Comparison of ENCODE assay signal across 22 mouse cellular contexts in genomic region chr6:133868381-133868780, GRCm38 (mm10). TPM values are rescaled to one million over a fixed set of nuclear protein-coding genes. Genes with fewer than 3 reads are reported as not detected.
DNase-seq lines count a peak whose midpoint lies in the region; ATAC-seq and TF ChIP-seq lines count a peak whose summit lies in the region.
"Had no signal": no experiment of that assay in that cellular context is flagged by ENCODE, and none has a peak within 500 bp of the region (broad histone marks: within the 10 kb centered on the region; RNA-seq: fewer than 3 reads in every experiment).

No protein-coding gene starts in this region.

- H3K36me3 ChIP-seq in kidney, adult 2 months (ENCODE audit: control insufficient read depth, insufficient read depth, low read length): no peaks in the 10 kb centered on the region
- no peaks in the 10 kb centered on the region for H3K36me3 ChIP-seq in kidney, embryonic 14.5 days (ENCODE audit: control insufficient read depth, insufficient read depth, low read length)
- H3K36me3 ChIP-seq: G1E had no signal

- peak; percentile 29 for DNase-seq in kidney, adult 11 months
- DNase-seq in kidney, postnatal 25 days: no peak
- DNase-seq in kidney, adult 2 months: peak; percentile 72
- DNase-seq in kidney, adult 18-20 months: no peak
- peak; percentile 62 for DNase-seq in kidney, adult 9 months
- DNase-seq: adrenal gland, adult 2 months; adrenal gland, adult 8-10 months; adrenal gland, postnatal 10 days; adrenal gland, postnatal 14 days; adrenal gland, postnatal 25 days; adrenal gland, postnatal 36 days; B cell, adult 2 months; cerebellum, adult 11 months; cerebellum, adult 11-12 months; cerebellum, adult 18-20 months had no signal

- no peak overlapping the region for H3K9ac ChIP-seq in kidney, embryonic 14.5 days (ENCODE audit: low read depth, low read length)

- H3K4me3 ChIP-seq in kidney, adult 2 months (ENCODE audit: insufficient read depth, low read depth, low read length): no peak overlapping the region
- no peak overlapping the region for H3K4me3 ChIP-seq in kidney, embryonic 14.5 days (ENCODE audit: low read length)

- peaks cover 8% of the 10 kb centered on the region for H3K4me1 ChIP-seq in kidney, adult 2 months (ENCODE audit: control insufficient read depth, insufficient read depth, low read length)
- H3K4me1 ChIP-seq in kidney, embryonic 14.5 days (ENCODE audit: control insufficient read depth, insufficient read depth, low read length): no peaks in the 10 kb centered on the region

- ATAC-seq in kidney, embryonic 14.5 days (ENCODE audit: low FRiP score, low TSS enrichment): no peak
- ATAC-seq: activated CD4-positive, CD25-positive, alpha-beta regulatory T cell, adult 4 months; CD4-positive, CD25-positive, alpha-beta regulatory T cell, adult 4 months; Patski had no signal

- no peak for TF ChIP-seq POLR2A in kidney, adult 2 months (IDR thresholded peaks at IDR 0.05; ENCODE audit: low read depth, low read length)

- peak overlapping the region; percentile 67; the same call in 1 of the 2 replicates for H3K27ac ChIP-seq in kidney, adult 2 months (ENCODE audit: insufficient read depth, low read depth, low read length)
- H3K27ac ChIP-seq in kidney, embryonic 14.5 days (ENCODE audit: low read depth, low read length): no peak overlapping the region

- WGBS in kidney, adult 2 months: 61% methylated on average over 1 of the region's 1 CpGs
- 80% methylated on average over 1 of the region's 1 CpGs for WGBS in kidney, embryonic 14.5 days

- H3K4me2 ChIP-seq in kidney, embryonic 14.5 days (replicated peaks; ENCODE audit: low read depth, low read length): no peak overlapping the region

- no peaks in the 10 kb centered on the region for H3K9me3 ChIP-seq in kidney, embryonic 14.5 days (ENCODE audit: control insufficient read depth, low read length)
- H3K9me3 ChIP-seq: G1E had no signal

- no peaks in the 10 kb centered on the region for H3K27me3 ChIP-seq in kidney, adult 2 months (replicated peaks; ENCODE audit: control insufficient read depth, insufficient read depth, low read length)
- no peaks in the 10 kb centered on the region for H3K27me3 ChIP-seq in kidney, embryonic 14.5 days (ENCODE audit: control insufficient read depth, insufficient read depth, low read length)

- no peak for TF ChIP-seq CTCF in kidney, adult 2 months (conservative IDR thresholded peaks at IDR 0.05; ENCODE audit: insufficient read depth, insufficient read length, low read depth, low read length)

RNA-seq across cellular contexts. Expression of gene Kap, which starts 14.8 kb away (rescaled TPM):
- polyA plus RNA-seq in kidney, adult 2 months (2012; rRNA removed): 6,577 and 7,570 TPM in 2 replicates
- not detected in 2 replicates for polyA plus RNA-seq in kidney, embryonic 14.5 days (2014; fragmentation: Nextera tagmentation; extraction: Ambion mirVana)
- polyA plus RNA-seq: activated CD4-positive, CD25-positive, alpha-beta regulatory T cell, adult 4 months; adrenal gland, adult 2 months; brain, embryonic 14.5 days; C2C12; CD4-positive, CD25-positive, alpha-beta regulatory T cell, adult 4 months; G1E; Patski had no signal

Comparison
In these comparisons a context has a peak if more than half of its experiments do, and no peak if none do; other contexts are left out.
1. DNase-seq: peak in kidney, adult 11 months (single experiment), kidney, adult 2 months (single experiment) and kidney, adult 9 months (single experiment); none in kidney, postnatal 25 days (0 of 2) and kidney, adult 18-20 months (single experiment).
2. RNA of gene Kap, which starts 14.8 kb away (polyA plus RNA-seq): 6,577 to 7,570 TPM in kidney, adult 2 months; not detected in kidney, embryonic 14.5 days; every median in the first group is over 1,000 times any median in the second.